Mouse (Mus musculus) stomach, postnatal 0 days (tissue): Measurements from ENCODE around the gene Olfr553. TPM values are rescaled to one million over a fixed set of nuclear protein-coding genes. Genes with fewer than 3 reads are reported as not detected.

Experiments
- ATAC-seq: fragments of 200-750 bp; cut with Nextera tagmentation; 2 replicates; pipeline ENCODE4 v1.8.0; 2017; ENCODE audit not compliant: low FRiP score, low TSS enrichment
- DNase-seq: peaks from one replicate; pipeline ENCODE4 v3.0.0-alpha.2; 2016; ENCODE audit warnings: low spot score
- H3K27ac ChIP-seq: fragments of 300-500 bp; sonication (generic); replicated peaks from 2 replicates; pipeline ENCODE4 v1.5.1; 2014; ENCODE audit warnings: mild to moderate bottlenecking, control low read depth
- H3K27me3 ChIP-seq: fragments of 300-500 bp; sonication (generic); 2 replicates; pipeline ENCODE4 v1.6.1; 2014; ENCODE audit warnings: low read length; ENCODE audit not compliant: control insufficient read depth, insufficient read depth
- H3K36me3 ChIP-seq: fragments of 300-500 bp; sonication (generic); 2 replicates; pipeline ENCODE4 v1.6.1; 2014; ENCODE audit warnings: low read length, mixed read lengths; ENCODE audit not compliant: control insufficient read depth, insufficient read depth
- H3K4me1 ChIP-seq: fragments of 300-500 bp; sonication (generic); replicated peaks from 2 replicates; pipeline ENCODE4 v1.6.1; 2014; ENCODE audit warnings: antibody characterized with exemption; ENCODE audit not compliant: control insufficient read depth, insufficient read depth
- H3K4me2 ChIP-seq: fragments of 300-500 bp; sonication (generic); replicated peaks from 2 replicates; pipeline ENCODE4 v1.6.1; 2014; ENCODE audit warnings: low read depth, mild to moderate bottlenecking, control low read depth, moderate library complexity
- H3K4me3 ChIP-seq: fragments of 300-500 bp; sonication (generic); 2 replicates; pipeline ENCODE4 v1.5.1; 2014; ENCODE audit warnings: low read depth, low read length, control low read depth
- H3K9ac ChIP-seq: fragments of 300-500 bp; sonication (generic); 2 replicates; pipeline ENCODE4 v1.6.1; 2014; ENCODE audit warnings: mild to moderate bottlenecking, low read length, control low read depth, mixed read lengths
- H3K9me3 ChIP-seq: fragments of 300-500 bp; sonication (generic); 2 replicates; pipeline ENCODE4 v1.6.1; 2016; ENCODE audit warnings: low read length; ENCODE audit not compliant: control insufficient read depth
- CTCF ChIP-seq: IDR thresholded peaks from 2 replicates; pipeline ENCODE4 v1.5.1; 2016; ENCODE audit warnings: antibody characterized with exemption, low read depth, mild to moderate bottlenecking, moderate library complexity
- EP300 ChIP-seq: optimal IDR thresholded peaks from 2 replicates; pipeline ENCODE3; 2016; ENCODE audit warnings: antibody characterized with exemption
- WGBS: fragments of 180-500 bp; shearing (Covaris S2); extraction: QIAGEN DNeasy Blood & Tissue Kit; methylation state at CpG from one replicate; pipeline ENCODE4 v1.1.7; 2014; 5-methylcytosine and 5-hydroxymethylcytosine counted together
- polyA plus RNA-seq: library from polyadenylated mRNA; unstranded; fragments of >200 nt; fragmentation: Nextera tagmentation; extraction: Ambion mirVana; gene quantifications from 2 replicates; pipeline ENCODE4 v1.2.1, GENCODE M21; 2015

Gene Olfr553
- polyA plus RNA-seq, 1 experiment from 2014 or later: not detected

GRCm38 (mm10) chr7:102573174-102573830 is 44.7 kb downstream of the Olfr553 start:
- Histone ChIP-seq H3K27me3 (no peaks in the 10 kb centered on the region), H3K4me1 (no peaks in the 10 kb centered on the region), H3K4me2 (no peak overlapping the region), H3K4me3 (no peak overlapping the region), H3K9ac (no peak overlapping the region), H3K9me3 (no peaks in the 10 kb centered on the region), H3K27ac (no peak overlapping the region), H3K36me3 (no peaks in the 10 kb centered on the region)
- ATAC-seq: no peak
- TF ChIP-seq CTCF (no peak), EP300 (no peak)
- WGBS: 72% methylated on average over 3 of the region's 3 CpGs
- DNase-seq: no peak

- DNase-seq (no peak), ATAC-seq (no peak)
- no peaks in the 10 kb centered on the region for H3K36me3 ChIP-seq
- 86% methylated on average over 8 of the region's 8 CpGs for WGBS
- H3K27ac ChIP-seq: no peak within 1 kb of the TSS
- H3K4me3 ChIP-seq: no peak within 1 kb of the TSS
- no peaks in the 10 kb centered on the region for H3K9me3 ChIP-seq
- TF ChIP-seq EP300 (no peak), CTCF (no peak)
- no peak within 1 kb of the TSS for H3K9ac ChIP-seq
- H3K4me2 ChIP-seq: no peak within 1 kb of the TSS
- H3K4me1 ChIP-seq: no peaks in the 10 kb centered on the region
- no peaks in the 10 kb centered on the region for H3K27me3 ChIP-seq
These were observed 46.9 kb downstream of the Olfr553 start, which contains the start of gene Olfr550 for GRCm38 (mm10) chr7:102571142-102571541. Olfr550 (plus strand) TSS chr7:102571442.

- TF ChIP-seq CTCF (peak; percentile 21; the same call in 1 of the 2 replicates), EP300 (no peak)
- DNase-seq: no peak
- H3K36me3 ChIP-seq: no peaks in the 10 kb centered on the region
- H3K4me1 ChIP-seq: no peaks in the 10 kb centered on the region
- no peak overlapping the region for H3K4me3 ChIP-seq
- ATAC-seq: no peak
- no peak overlapping the region for H3K27ac ChIP-seq
- no peaks in the 10 kb centered on the region for H3K9me3 ChIP-seq
- H3K27me3 ChIP-seq: no peaks in the 10 kb centered on the region
- H3K9ac ChIP-seq: no peak overlapping the region
- WGBS: 80% methylated on average over 4 of the region's 4 CpGs
- H3K4me2 ChIP-seq: no peak overlapping the region
These were observed 51.8 kb downstream of the Olfr553 start for GRCm38 (mm10) chr7:102566219-102566618.

GRCm38 (mm10) chr7:102564999-102565997 is 52.7 kb downstream of the Olfr553 start, which contains the start of gene Trim21:
Trim21 (minus strand) TSS chr7:102565486.
- ATAC-seq (peak; percentile 100), DNase-seq (peak; percentile 89)
- 14% methylated on average over 10 of the region's 10 CpGs for WGBS
- Histone ChIP-seq H3K9me3 (no peaks in the 10 kb centered on the region), H3K27ac (peak within 1 kb of the TSS; percentile 20), H3K4me2 (peak within 1 kb of the TSS; percentile 79), H3K4me1 (no peaks in the 10 kb centered on the region), H3K9ac (peak within 1 kb of the TSS; percentile 69), H3K36me3 (0 out of 2 replicates have a peak, but pooled peaks cover 2% of the 10 kb centered on the region), H3K27me3 (no peaks in the 10 kb centered on the region), H3K4me3 (peak within 1 kb of the TSS; percentile 54)
- TF ChIP-seq CTCF (no peak), EP300 (no peak)

Other genes starting within 250 kb of the Olfr553 start
- gene Rrm1, start 176.5 kb downstream of the Olfr553 start, polyA plus RNA-seq: 31.2 and 35.7 TPM in 2 replicates
- gene Olfr543, start 136.5 kb downstream of the Olfr553 start, polyA plus RNA-seq: not detected in 2 replicates
- 0.04 TPM in 1 of 2 replicates, not detected in the other for gene Olfr544, start 129.9 kb downstream of the Olfr553 start, polyA plus RNA-seq
- 0.04 TPM in 1 of 2 replicates, not detected in the other for gene Olfr545, start 118.6 kb downstream of the Olfr553 start, polyA plus RNA-seq
- not detected in 2 replicates for gene Olfr547, start 83.5 kb downstream of the Olfr553 start, polyA plus RNA-seq
- not detected in 2 replicates for gene Olfr548-ps1, start 77.3 kb downstream of the Olfr553 start, polyA plus RNA-seq
- gene Olfr549, start 68.3 kb downstream of the Olfr553 start, polyA plus RNA-seq: not detected in 2 replicates
- 0.63 and 0.68 TPM in 2 replicates for gene Trim21, start 52.7 kb downstream of the Olfr553 start, polyA plus RNA-seq
- not detected in 2 replicates for gene Olfr550, start 46.8 kb downstream of the Olfr553 start, polyA plus RNA-seq
- 0.01 TPM in 1 of 2 replicates, not detected in the other for gene Olfr551, start 26.3 kb downstream of the Olfr553 start, polyA plus RNA-seq
- gene Olfr552, start 20.4 kb downstream of the Olfr553 start, polyA plus RNA-seq: not detected in 2 replicates
- not detected in 2 replicates for gene Olfr554, start 20.2 kb upstream of the Olfr553 start, polyA plus RNA-seq
- not detected in 2 replicates for gene Olfr555, start 40.6 kb upstream of the Olfr553 start, polyA plus RNA-seq
- not detected in 2 replicates for gene Olfr556, start 46.7 kb upstream of the Olfr553 start, polyA plus RNA-seq
- gene Trim68, start 69.1 kb upstream of the Olfr553 start, polyA plus RNA-seq: 9.6 and 9.7 TPM in 2 replicates
- not detected in 2 replicates for gene Olfr557, start 77.7 kb upstream of the Olfr553 start, polyA plus RNA-seq
- gene Olfr558, start 84.0 kb upstream of the Olfr553 start, polyA plus RNA-seq: 0.27 and 0.40 TPM in 2 replicates
- gene Olfr33, start 100.9 kb upstream of the Olfr553 start, polyA plus RNA-seq: not detected in 2 replicates
- gene Olfr559, start 109.3 kb upstream of the Olfr553 start, polyA plus RNA-seq: not detected in 2 replicates
- gene Olfr560, start 141.1 kb upstream of the Olfr553 start, polyA plus RNA-seq: not detected in 2 replicates
- gene Olfr78, start 141.3 kb upstream of the Olfr553 start, polyA plus RNA-seq: 0.32 and 0.35 TPM in 2 replicates
- not detected in 2 replicates for gene Olfr561, start 153.0 kb upstream of the Olfr553 start, polyA plus RNA-seq
- not detected in 2 replicates for gene Olfr564, start 185.3 kb upstream of the Olfr553 start, polyA plus RNA-seq
- not detected in 2 replicates for gene Olfr566, start 240.5 kb upstream of the Olfr553 start, polyA plus RNA-seq